Mouse (Mus musculus): ENCODE results near the gene Arhgdib. TPM values are rescaled to one million over a fixed set of nuclear protein-coding genes. Genes with fewer than 3 reads are reported as not detected.

Gene Arhgdib
- 56.2 and 58.1 TPM in 2 replicates for polyA plus RNA-seq (2014; fragmentation: Nextera tagmentation; extraction: Ambion mirVana)

DNA sequence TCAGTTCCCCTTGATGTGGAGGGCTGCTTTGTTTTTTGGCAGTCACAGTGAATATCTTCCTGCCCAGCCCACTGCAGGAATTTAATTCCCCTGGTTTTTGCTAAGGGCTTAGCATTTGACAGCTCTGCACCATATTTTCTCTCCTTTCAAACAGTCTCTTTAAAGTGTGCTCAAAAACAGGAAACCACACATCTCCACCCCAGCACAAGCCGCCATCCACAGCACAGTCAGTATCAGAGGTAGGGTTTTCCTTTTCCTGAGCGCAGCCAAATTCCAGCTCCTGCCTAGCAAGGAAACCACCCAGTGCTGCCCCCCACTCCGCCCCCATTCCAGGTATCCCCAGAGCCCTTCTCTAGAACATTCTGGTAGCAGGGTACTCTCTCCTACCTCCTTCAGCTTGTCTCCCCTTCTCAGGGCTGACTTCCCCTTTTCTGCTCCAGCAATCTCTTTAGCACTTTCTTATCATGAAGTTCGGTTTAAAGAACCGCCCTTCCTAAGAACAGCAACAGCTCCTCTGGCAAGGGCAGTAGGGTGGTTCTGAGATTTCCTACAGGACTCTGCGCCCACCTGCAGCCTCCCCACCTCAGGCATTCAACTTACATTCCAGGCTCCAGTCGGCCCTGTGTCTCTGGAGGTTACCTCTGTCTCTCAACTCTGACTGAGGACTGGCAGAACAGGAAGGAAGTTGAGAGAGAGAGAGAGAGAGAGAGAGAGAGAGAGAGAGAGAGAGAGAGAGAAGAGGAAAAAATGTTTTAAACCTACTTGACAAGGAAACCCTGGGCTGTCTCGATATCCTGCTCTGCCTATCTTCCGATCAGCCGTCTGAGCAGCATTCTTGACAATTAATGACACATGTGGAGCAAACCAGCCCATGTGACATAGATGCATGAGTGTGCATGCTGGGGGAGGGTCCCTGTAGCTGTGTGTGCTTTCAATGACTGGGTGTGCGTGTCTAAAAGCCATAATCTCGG is at the start of gene Arhgdib:
Gene Arhgdib, minus strand, starts transcription at position 849 of the 971 bp plus-strand sequence.
- Histone ChIP-seq H3K9me3 (replicated peaks; ENCODE audit: control insufficient read depth, low read length) (no peaks in the 10 kb centered on the region), H3K27ac (replicated peaks; ENCODE audit: low read depth, low read length) (peak within 1 kb of the TSS; percentile 60), H3K4me1 (ENCODE audit: control insufficient read depth, insufficient read depth, low read length) (peaks cover 3% of the 10 kb centered on the region; the same call in 1 of the 2 replicates), H3K4me2 (ENCODE audit: low read depth, low read length) (peak within 1 kb of the TSS; percentile 19; the same call in 1 of the 2 replicates), H3K36me3 (replicated peaks; ENCODE audit: control insufficient read depth, insufficient read depth, low read depth, low read length) (no peaks in the 10 kb centered on the region), H3K27me3 (ENCODE audit: control insufficient read depth, insufficient read depth, low read length) (no peaks in the 10 kb centered on the region), H3K4me3 (ENCODE audit: low read depth, low read length) (no peak within 1 kb of the TSS), H3K9ac (replicated peaks; ENCODE audit: low read length) (0 out of 2 replicates have a peak within 1 kb of the TSS, but pooled peaks have one; percentile 6)
- DNase-seq (ENCODE audit: low spot score) (peak; percentile 73), ATAC-seq (replicated peaks; ENCODE audit: insufficient number of reproducible peaks, low FRiP score, low TSS enrichment, low read depth) (no peak)
- 35% methylated on average over 12 of the region's 12 CpGs for WGBS

DNA sequence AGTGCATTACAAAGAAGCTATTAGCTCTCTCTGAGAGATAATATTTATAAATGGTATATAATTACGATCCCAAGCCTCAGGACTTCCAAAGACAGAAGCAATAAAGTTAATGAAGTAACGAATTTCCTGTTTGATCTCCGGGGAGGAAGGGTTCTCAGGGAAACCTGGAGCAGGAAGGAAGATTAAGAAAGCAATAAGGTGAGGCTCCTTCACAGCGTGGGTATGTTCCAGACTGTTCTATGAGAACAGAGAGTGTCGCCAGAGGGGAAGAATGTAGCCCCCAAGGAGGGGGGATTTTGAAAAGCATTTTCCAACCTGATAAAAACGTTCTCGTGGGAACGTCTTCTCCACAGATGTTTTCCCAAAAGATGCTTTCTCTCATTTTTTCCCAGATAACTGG is 48.9 kb upstream of the Arhgdib start:
- H3K4me3 ChIP-seq (ENCODE audit: low read depth, low read length), result no peak overlapping the region
- no peak overlapping the region for H3K27ac ChIP-seq (replicated peaks; ENCODE audit: low read depth, low read length)
- H3K36me3 ChIP-seq (replicated peaks; ENCODE audit: control insufficient read depth, insufficient read depth, low read depth, low read length), result no peaks in the 10 kb centered on the region
- ATAC-seq (replicated peaks; ENCODE audit: insufficient number of reproducible peaks, low FRiP score, low TSS enrichment, low read depth) (no peak), DNase-seq (ENCODE audit: low spot score) (no peak)
- H3K9me3 ChIP-seq (replicated peaks; ENCODE audit: control insufficient read depth, low read length), result no peaks in the 10 kb centered on the region
- WGBS, result 66% methylated on average over 8 of the region's 8 CpGs
- H3K27me3 ChIP-seq (ENCODE audit: control insufficient read depth, insufficient read depth, low read length), result no peaks in the 10 kb centered on the region
- no peak overlapping the region for H3K4me2 ChIP-seq (ENCODE audit: low read depth, low read length)
- no peak overlapping the region for H3K9ac ChIP-seq (replicated peaks; ENCODE audit: low read length)
- no peaks in the 10 kb centered on the region for H3K4me1 ChIP-seq (ENCODE audit: control insufficient read depth, insufficient read depth, low read length)

DNA sequence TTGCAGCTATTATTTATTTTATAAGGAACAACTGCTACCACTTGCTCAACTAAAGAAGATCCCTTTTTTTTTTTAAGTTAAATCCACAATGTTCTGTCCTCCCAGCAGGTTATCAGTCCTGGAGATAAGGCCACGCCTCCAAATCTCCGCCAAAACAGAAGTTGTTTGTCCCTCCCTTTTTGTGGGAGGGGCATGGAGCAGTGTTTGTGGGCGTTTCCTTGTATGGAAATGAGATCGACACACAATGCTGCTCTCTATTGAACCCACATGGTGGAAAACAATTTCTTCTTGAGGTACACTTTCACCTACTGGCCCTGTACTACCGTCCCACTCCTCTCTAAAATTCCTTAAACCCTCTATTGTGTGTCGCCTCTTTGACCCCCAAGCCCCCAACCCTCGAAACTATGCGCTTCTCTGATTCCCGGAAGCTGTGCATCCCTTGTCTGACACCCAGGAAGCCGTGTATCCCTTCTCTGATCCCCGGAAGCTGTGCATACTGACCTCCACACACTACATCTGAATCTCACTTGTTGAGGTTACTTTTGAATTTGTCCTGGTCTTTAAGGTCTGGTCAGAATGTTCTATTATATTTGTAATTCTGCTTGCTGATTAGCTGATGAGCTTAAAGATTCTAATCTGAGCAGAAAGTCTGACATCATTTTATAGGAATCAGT is 48.3 kb upstream of the Arhgdib start:
- no peak overlapping the region for H3K4me2 ChIP-seq (ENCODE audit: low read depth, low read length)
- H3K27ac ChIP-seq (replicated peaks; ENCODE audit: low read depth, low read length), result no peak overlapping the region
- no peaks in the 10 kb centered on the region for H3K36me3 ChIP-seq (replicated peaks; ENCODE audit: control insufficient read depth, insufficient read depth, low read depth, low read length)
- ATAC-seq (replicated peaks; ENCODE audit: insufficient number of reproducible peaks, low FRiP score, low TSS enrichment, low read depth) (no peak), DNase-seq (ENCODE audit: low spot score) (peak; percentile 39)
- H3K9me3 ChIP-seq (replicated peaks; ENCODE audit: control insufficient read depth, low read length), result no peaks in the 10 kb centered on the region
- no peak overlapping the region for H3K9ac ChIP-seq (replicated peaks; ENCODE audit: low read length)
- no peak overlapping the region for H3K4me3 ChIP-seq (ENCODE audit: low read depth, low read length)
- H3K27me3 ChIP-seq (ENCODE audit: control insufficient read depth, insufficient read depth, low read length), result no peaks in the 10 kb centered on the region
- WGBS, result 27% methylated on average over 11 of the region's 11 CpGs
- H3K4me1 ChIP-seq (ENCODE audit: control insufficient read depth, insufficient read depth, low read length), result no peaks in the 10 kb centered on the region

DNA sequence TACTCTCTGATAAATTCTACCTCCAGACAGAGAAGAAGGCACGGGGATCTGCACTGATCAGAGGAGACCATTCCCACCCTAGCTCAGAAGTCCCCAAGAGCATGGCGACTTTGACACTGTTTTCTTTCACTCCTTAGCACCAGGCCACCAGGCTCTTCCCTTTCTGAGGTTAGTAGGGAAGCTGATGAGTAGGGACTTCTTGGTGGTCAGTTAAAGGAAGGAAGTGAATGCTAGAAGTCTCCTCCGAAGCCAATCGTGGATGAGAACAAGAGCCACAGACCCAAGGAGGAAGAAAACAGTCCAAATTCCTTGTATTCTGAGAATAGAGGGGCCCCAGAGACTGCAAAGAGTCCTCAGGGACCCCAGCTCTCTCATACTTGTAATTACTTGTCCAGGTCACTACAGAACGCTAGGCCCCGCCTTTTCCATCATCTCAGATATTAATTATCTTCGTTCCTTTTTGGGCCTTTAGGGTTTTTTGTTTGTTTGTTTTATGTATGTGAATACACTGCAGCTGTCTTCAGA is 46.9 kb upstream of the Arhgdib start:
- DNase-seq (ENCODE audit: low spot score), result no peak
- no peaks in the 10 kb centered on the region for H3K27me3 ChIP-seq (ENCODE audit: control insufficient read depth, insufficient read depth, low read length)
- ATAC-seq (replicated peaks; ENCODE audit: insufficient number of reproducible peaks, low FRiP score, low TSS enrichment, low read depth), result no peak
- H3K9ac ChIP-seq (replicated peaks; ENCODE audit: low read length), result no peak overlapping the region
- WGBS, result 86% methylated on average over 7 of the region's 7 CpGs
- no peaks in the 10 kb centered on the region for H3K4me1 ChIP-seq (ENCODE audit: control insufficient read depth, insufficient read depth, low read length)
- H3K4me3 ChIP-seq (ENCODE audit: low read depth, low read length), result no peak overlapping the region
- H3K27ac ChIP-seq (replicated peaks; ENCODE audit: low read depth, low read length), result no peak overlapping the region
- H3K4me2 ChIP-seq (ENCODE audit: low read depth, low read length), result no peak overlapping the region
- H3K9me3 ChIP-seq (replicated peaks; ENCODE audit: control insufficient read depth, low read length), result no peaks in the 10 kb centered on the region
- no peaks in the 10 kb centered on the region for H3K36me3 ChIP-seq (replicated peaks; ENCODE audit: control insufficient read depth, insufficient read depth, low read depth, low read length)

DNA sequence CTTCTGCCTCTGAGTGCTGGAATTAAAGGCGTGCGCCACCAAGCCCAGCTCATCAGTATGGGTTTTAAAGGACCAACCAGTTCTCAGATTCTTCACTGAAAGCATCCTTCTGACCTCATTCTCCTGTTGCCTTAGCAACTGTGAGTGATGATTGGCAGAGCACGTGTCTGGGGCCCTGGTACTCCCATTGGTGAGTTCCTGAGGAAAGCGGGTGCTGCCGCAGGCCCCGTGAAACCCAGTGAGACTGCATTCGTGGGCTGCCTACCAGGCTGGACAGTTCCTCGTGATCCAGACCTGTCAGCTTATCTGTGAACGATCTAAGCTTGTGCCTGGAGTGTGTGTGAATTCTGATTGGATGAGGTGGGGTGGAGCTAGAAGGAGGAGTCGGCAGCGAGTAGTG is 45.0 kb upstream of the Arhgdib start:
- 57% methylated on average over 11 of the region's 11 CpGs for WGBS
- DNase-seq (ENCODE audit: low spot score), result no peak
- H3K4me2 ChIP-seq (ENCODE audit: low read depth, low read length), result no peak overlapping the region
- ATAC-seq (replicated peaks; ENCODE audit: insufficient number of reproducible peaks, low FRiP score, low TSS enrichment, low read depth), result no peak
- no peaks in the 10 kb centered on the region for H3K9me3 ChIP-seq (replicated peaks; ENCODE audit: control insufficient read depth, low read length)
- H3K36me3 ChIP-seq (replicated peaks; ENCODE audit: control insufficient read depth, insufficient read depth, low read depth, low read length), result no peaks in the 10 kb centered on the region
- H3K4me3 ChIP-seq (ENCODE audit: low read depth, low read length), result no peak overlapping the region
- no peak overlapping the region for H3K27ac ChIP-seq (replicated peaks; ENCODE audit: low read depth, low read length)
- H3K27me3 ChIP-seq (ENCODE audit: control insufficient read depth, insufficient read depth, low read length), result no peaks in the 10 kb centered on the region
- no peaks in the 10 kb centered on the region for H3K4me1 ChIP-seq (ENCODE audit: control insufficient read depth, insufficient read depth, low read length)
- H3K9ac ChIP-seq (replicated peaks; ENCODE audit: low read length), result no peak overlapping the region

DNA sequence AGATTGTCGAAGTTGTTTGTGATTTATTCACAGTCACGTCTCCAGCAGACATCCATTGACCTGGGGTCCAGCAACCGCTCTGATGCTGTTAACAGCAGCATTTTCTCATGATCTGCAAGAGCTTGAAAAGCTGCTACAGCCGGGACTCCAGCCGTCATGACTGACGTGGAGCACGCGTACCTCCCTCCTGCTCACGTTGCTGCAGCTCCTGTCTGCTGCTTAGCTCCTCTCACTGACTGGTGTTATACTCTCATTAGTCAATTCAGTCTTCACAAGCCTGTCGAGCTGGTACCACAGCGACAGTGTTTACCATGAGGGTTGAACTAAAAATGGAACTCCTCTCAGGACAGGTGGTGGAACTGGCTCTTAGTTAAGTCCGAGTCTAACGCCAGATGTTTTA is 44.3 kb upstream of the Arhgdib start:
- Histone ChIP-seq H3K4me3 (ENCODE audit: low read depth, low read length) (no peak overlapping the region), H3K27ac (replicated peaks; ENCODE audit: low read depth, low read length) (no peak overlapping the region), H3K9ac (replicated peaks; ENCODE audit: low read length) (no peak overlapping the region), H3K27me3 (ENCODE audit: control insufficient read depth, insufficient read depth, low read length) (no peaks in the 10 kb centered on the region), H3K36me3 (replicated peaks; ENCODE audit: control insufficient read depth, insufficient read depth, low read depth, low read length) (no peaks in the 10 kb centered on the region), H3K4me2 (ENCODE audit: low read depth, low read length) (no peak overlapping the region), H3K4me1 (ENCODE audit: control insufficient read depth, insufficient read depth, low read length) (no peaks in the 10 kb centered on the region), H3K9me3 (replicated peaks; ENCODE audit: control insufficient read depth, low read length) (no peaks in the 10 kb centered on the region)
- 74% methylated on average over 13 of the region's 13 CpGs for WGBS
- DNase-seq (ENCODE audit: low spot score), result no peak
- ATAC-seq (replicated peaks; ENCODE audit: insufficient number of reproducible peaks, low FRiP score, low TSS enrichment, low read depth), result no peak

DNA sequence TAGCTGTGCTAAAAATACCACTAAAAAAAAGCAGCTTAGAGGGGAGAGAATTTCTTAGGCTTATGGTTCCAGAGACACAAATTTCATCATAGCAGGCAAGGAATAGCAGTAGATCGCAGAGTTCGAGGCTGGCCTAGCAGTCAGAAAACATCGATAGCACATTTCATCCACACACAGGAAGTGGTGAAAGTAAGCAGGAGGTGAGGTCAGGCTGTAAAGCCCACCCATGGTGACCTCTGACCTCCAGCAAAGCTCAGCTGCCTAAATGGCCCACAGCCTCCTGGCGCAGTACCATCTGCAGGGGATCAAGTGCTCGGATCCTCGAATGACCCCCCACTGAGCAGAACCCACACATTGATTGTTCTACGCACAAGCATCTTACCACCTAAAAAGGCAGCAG is 41.5 kb upstream of the Arhgdib start:
- H3K4me3 ChIP-seq (ENCODE audit: low read depth, low read length), result no peak overlapping the region
- H3K9me3 ChIP-seq (replicated peaks; ENCODE audit: control insufficient read depth, low read length), result no peaks in the 10 kb centered on the region
- WGBS, result 44% methylated on average over 7 of the region's 7 CpGs
- H3K36me3 ChIP-seq (replicated peaks; ENCODE audit: control insufficient read depth, insufficient read depth, low read depth, low read length), result no peaks in the 10 kb centered on the region
- H3K4me2 ChIP-seq (ENCODE audit: low read depth, low read length), result no peak overlapping the region
- no peak overlapping the region for H3K9ac ChIP-seq (replicated peaks; ENCODE audit: low read length)
- H3K4me1 ChIP-seq (ENCODE audit: control insufficient read depth, insufficient read depth, low read length), result no peaks in the 10 kb centered on the region
- DNase-seq (ENCODE audit: low spot score), result no peak
- H3K27ac ChIP-seq (replicated peaks; ENCODE audit: low read depth, low read length), result no peak overlapping the region
- ATAC-seq (replicated peaks; ENCODE audit: insufficient number of reproducible peaks, low FRiP score, low TSS enrichment, low read depth), result no peak
- H3K27me3 ChIP-seq (ENCODE audit: control insufficient read depth, insufficient read depth, low read length), result no peaks in the 10 kb centered on the region

DNA sequence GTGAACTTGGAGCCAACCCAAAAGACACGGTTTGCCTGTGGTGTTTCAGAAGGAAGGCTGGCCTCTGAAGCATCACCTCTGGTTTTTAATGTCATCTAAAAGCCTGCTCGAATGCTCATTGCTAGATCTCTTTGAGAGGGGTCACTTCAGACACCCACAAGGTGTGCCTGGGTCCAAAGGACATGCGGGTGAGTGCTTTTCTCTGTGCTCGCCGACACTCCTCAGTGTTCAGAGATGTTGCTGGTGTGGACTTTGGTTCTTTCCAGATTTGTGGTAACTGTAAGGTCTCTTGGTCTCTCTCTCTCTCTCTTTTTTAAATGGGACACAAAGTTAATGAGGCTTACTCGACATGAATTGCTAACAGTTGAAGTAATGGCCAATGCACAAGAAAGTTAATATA is 40.9 kb upstream of the Arhgdib start:
- Histone ChIP-seq H3K4me3 (ENCODE audit: low read depth, low read length) (no peak overlapping the region), H3K9ac (replicated peaks; ENCODE audit: low read length) (no peak overlapping the region), H3K27me3 (ENCODE audit: control insufficient read depth, insufficient read depth, low read length) (no peaks in the 10 kb centered on the region), H3K4me2 (ENCODE audit: low read depth, low read length) (no peak overlapping the region), H3K9me3 (replicated peaks; ENCODE audit: control insufficient read depth, low read length) (no peaks in the 10 kb centered on the region), H3K27ac (replicated peaks; ENCODE audit: low read depth, low read length) (no peak overlapping the region), H3K4me1 (ENCODE audit: control insufficient read depth, insufficient read depth, low read length) (no peaks in the 10 kb centered on the region), H3K36me3 (replicated peaks; ENCODE audit: control insufficient read depth, insufficient read depth, low read depth, low read length) (no peaks in the 10 kb centered on the region)
- WGBS, result 82% methylated on average over 6 of the region's 6 CpGs
- DNase-seq (ENCODE audit: low spot score) (no peak), ATAC-seq (replicated peaks; ENCODE audit: insufficient number of reproducible peaks, low FRiP score, low TSS enrichment, low read depth) (no peak)
